Mouse (Mus musculus) hematopoietic multipotent progenitor cell, adult 10-12 weeks (in vitro differentiated cells): ENCODE measurements around the gene Dnajc3. TPM values are rescaled to one million over a fixed set of nuclear protein-coding genes. Genes with fewer than 3 reads are reported as not detected.

Experiments
- polyA plus RNA-seq: library from polyadenylated mRNA; stranded (reverse); fragments of >175 nt; gene quantifications from 2 replicates; pipeline ENCODE4 v1.2.3, GENCODE M21; 2012; ENCODE audit warnings: low replicate concordance

The Dnajc3 gene
- polyA plus RNA-seq = 3.7 and 7.8 TPM in 2 replicates

GRCm38 (mm10) chr14:118937533-118938492 lies at the start of gene Dnajc3:
Gene Dnajc3, plus strand, starts transcription at chr14:118937976.

GRCm38 (mm10) chr14:118924673-118925615 lies 12.8 kb upstream of the Dnajc3 start, which contains the start of gene Dzip1:
Gene Dzip1, minus strand, starts transcription at chr14:118925460.

Other genes with a start within 250 kb of the Dnajc3 start
- gene Abcc4, start 231.8 kb upstream of the Dnajc3 start, polyA plus RNA-seq = 4.4 and 6.2 TPM in 2 replicates
- gene Cldn10, start 150.1 kb upstream of the Dnajc3 start, polyA plus RNA-seq = 0.06 and 0.12 TPM in 2 replicates
- gene Dzip1, start 12.5 kb upstream of the Dnajc3 start, polyA plus RNA-seq = 5.6 and 16.3 TPM in 2 replicates
- gene Uggt2, start 161.5 kb downstream of the Dnajc3 start, polyA plus RNA-seq = not detected in 2 replicates
- gene Hs6st3, start 200.4 kb downstream of the Dnajc3 start, polyA plus RNA-seq = 0.10 TPM in 1 of 2 replicates, not detected in the other